Mouse (Mus musculus): ENCODE data around the gene Slc23a4. TPM values are rescaled to one million over a fixed set of nuclear protein-coding genes. Genes with fewer than 3 reads are reported as not detected.

Gene Slc23a4
- polyA plus RNA-seq, 1 experiment from 2014 or later = 0.70 TPM

DNA sequence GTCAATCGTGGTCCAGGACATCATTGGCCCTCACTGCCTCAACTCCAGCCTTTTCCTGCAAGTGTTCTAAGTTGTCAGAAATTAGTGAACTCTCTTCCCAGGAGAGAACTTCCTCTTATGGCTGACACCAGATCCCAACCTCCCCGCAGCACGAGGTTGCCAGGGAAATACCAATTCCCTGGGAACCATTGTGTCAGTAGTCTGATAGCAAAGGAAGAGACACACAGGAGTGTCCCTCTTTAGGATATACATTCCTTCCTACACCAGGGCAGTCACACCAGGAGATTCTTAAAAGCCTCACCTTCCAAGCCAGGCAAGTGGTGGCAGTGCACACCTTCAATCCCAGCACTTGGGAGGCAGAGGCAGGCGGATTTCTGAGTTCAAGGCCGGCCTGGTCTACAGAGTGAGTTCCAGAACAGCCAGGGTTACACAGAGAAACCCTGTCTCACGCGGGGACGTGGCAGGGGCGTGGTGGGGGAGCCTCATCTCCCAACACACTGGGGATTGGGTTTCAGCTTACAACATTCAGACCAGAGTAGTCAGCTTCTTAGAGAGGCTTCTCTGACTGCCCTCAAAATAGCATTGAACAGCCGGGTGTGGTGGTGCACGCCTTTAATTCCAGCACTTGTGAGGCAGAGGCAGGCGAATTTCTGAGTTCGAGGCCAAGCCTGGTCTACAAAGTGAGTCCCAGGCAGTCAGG, 74.7 kb downstream of the Slc23a4 start:
- no peak for ATAC-seq (ENCODE audit: low read depth)
- Histone ChIP-seq H3K4me1 (replicated peaks; ENCODE audit: control insufficient read depth, insufficient read depth, low read length) (peaks cover 13% of the 10 kb centered on the region), H3K36me3 (ENCODE audit: control insufficient read depth, insufficient read depth, low read length) (peaks cover 3% of the 10 kb centered on the region; the same call in 1 of the 2 replicates), H3K4me2 (ENCODE audit: low read depth, low read length) (no peak overlapping the region), H3K9me3 (ENCODE audit: control insufficient read depth, low read length) (no peaks in the 10 kb centered on the region), H3K27ac (ENCODE audit: low read length) (no peak overlapping the region), H3K4me3 (ENCODE audit: low read length) (no peak overlapping the region), H3K27me3 (ENCODE audit: control insufficient read depth, insufficient read depth, low read depth, low read length) (no peaks in the 10 kb centered on the region), H3K9ac (ENCODE audit: low read length) (no peak overlapping the region)
- 84% methylated on average over 13 of the region's 13 CpGs for WGBS

DNA sequence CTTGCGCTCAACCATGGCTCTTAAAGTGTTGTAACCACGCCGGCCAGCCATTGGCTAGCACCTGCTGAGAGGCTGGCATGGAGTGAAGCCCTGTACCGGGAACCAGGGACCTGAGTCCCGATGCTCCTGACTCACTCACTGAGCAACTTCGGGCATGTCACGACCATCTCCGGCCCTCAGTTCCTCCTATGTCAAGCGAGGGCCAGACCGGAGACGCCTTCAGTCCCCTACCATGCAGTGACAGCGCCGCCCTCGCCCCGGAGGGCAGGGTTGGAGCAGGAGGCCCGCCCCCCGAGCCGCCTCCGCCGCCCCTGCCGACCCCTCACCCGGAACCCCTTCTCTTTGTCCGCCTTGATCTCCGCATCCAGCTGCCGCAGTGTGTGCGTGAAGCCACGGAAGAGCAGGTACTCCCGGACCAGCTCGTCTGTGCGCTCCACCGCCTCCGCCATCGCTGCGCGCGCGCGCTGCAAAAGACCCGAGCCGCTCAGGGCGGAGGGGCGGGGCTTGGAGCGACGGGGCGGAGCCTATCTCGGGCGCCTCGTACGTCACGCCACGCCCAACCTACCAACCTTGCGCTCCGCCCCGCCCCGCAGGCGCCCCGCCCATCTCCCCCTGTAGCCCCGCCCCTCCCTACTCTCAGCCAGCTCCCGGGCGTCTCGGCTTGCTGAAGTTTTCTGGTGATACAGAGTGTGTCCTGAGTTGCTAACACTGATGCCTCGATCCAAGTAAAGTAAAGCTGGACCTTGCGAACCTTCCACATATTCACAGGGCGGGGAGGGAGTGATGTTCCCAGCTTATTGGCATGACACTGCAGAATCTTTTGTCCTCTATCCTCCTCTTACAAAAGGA, 77.6 kb downstream of the Slc23a4 start, which contains the start of gene Wdr91:
Wdr91 (minus strand) TSS at position 506 of the 849 bp plus-strand sequence.
- peak; percentile 96 for ATAC-seq (ENCODE audit: low read depth)
- WGBS = under 1% methylated on average over 56 of the region's 64 CpGs
- H3K9me3 ChIP-seq (ENCODE audit: control insufficient read depth, low read length) = no peaks in the 10 kb centered on the region

DNA sequence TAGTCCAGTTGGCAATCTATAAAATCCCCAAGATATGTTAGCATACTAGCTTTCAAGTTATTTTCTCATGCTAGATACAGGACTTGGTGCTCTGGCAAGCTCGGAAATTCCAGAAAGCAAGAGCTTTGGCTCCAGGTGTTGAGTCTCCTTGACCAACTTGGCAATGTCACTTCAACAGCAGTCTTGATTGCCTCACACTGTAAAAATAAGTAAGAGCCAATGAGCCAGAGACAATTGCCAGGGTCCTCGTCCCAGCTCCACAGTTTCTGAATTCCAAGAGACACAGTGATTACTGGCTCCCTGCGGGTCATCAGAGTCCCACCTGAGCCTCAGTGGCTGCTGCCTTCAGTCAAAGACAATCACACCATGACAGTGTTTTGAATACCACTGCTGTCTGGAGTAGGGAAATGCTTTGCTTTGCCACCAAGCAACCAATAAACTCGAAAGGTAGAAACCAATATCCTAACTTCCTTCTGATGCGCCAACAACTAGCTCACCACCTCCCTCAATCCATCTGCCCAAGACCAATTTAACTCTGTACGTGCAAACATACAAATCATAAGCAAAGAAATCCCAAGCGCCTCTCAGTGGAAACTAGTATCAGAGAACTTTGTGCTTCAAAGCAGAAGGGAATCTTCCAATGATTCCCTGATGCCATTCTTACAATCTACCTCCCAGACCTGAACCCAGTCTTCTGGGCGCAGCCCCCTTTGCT, 78.4 kb downstream of the Slc23a4 start:
- Histone ChIP-seq H3K27ac (ENCODE audit: low read length) (peak overlapping the region; percentile 80), H3K4me2 (ENCODE audit: low read depth, low read length) (peak overlapping the region; percentile 82), H3K9ac (ENCODE audit: low read length) (peak overlapping the region; percentile 80), H3K4me1 (replicated peaks; ENCODE audit: control insufficient read depth, insufficient read depth, low read length) (peaks cover 27% of the 10 kb centered on the region), H3K9me3 (ENCODE audit: control insufficient read depth, low read length) (no peaks in the 10 kb centered on the region), H3K36me3 (ENCODE audit: control insufficient read depth, insufficient read depth, low read length) (peaks cover 16% of the 10 kb centered on the region), H3K27me3 (ENCODE audit: control insufficient read depth, insufficient read depth, low read depth, low read length) (no peaks in the 10 kb centered on the region), H3K4me3 (ENCODE audit: low read length) (peak overlapping the region; percentile 86)
- WGBS = 36% methylated on average over 8 of the region's 8 CpGs
- no peak for ATAC-seq (ENCODE audit: low read depth)

More for the DNA sequence above, 77.6 kb downstream of the Slc23a4 start, which contains the start of gene Wdr91:
- H3K4me3 ChIP-seq (ENCODE audit: low read length) = peak within 1 kb of the TSS; percentile 86
- peaks cover 13% of the 10 kb centered on the region for H3K36me3 ChIP-seq (ENCODE audit: control insufficient read depth, insufficient read depth, low read length)
- H3K4me2 ChIP-seq (ENCODE audit: low read depth, low read length) = peak within 1 kb of the TSS; percentile 82
- H3K27me3 ChIP-seq (ENCODE audit: control insufficient read depth, insufficient read depth, low read depth, low read length) = no peaks in the 10 kb centered on the region
- H3K4me1 ChIP-seq (replicated peaks; ENCODE audit: control insufficient read depth, insufficient read depth, low read length) = peaks cover 21% of the 10 kb centered on the region
- H3K9ac ChIP-seq (ENCODE audit: low read length) = peak within 1 kb of the TSS; percentile 80
- peak within 1 kb of the TSS; percentile 80 for H3K27ac ChIP-seq (ENCODE audit: low read length)

- Histone ChIP-seq H3K9ac (ENCODE audit: low read length) (no peak overlapping the region), H3K9me3 (ENCODE audit: control insufficient read depth, low read length) (no peaks in the 10 kb centered on the region), H3K36me3 (ENCODE audit: control insufficient read depth, insufficient read depth, low read length) (peaks cover 16% of the 10 kb centered on the region), H3K4me2 (ENCODE audit: low read depth, low read length) (no peak overlapping the region), H3K4me3 (ENCODE audit: low read length) (no peak overlapping the region), H3K27ac (ENCODE audit: low read length) (no peak overlapping the region), H3K4me1 (replicated peaks; ENCODE audit: control insufficient read depth, insufficient read depth, low read length) (peaks cover 30% of the 10 kb centered on the region), H3K27me3 (ENCODE audit: control insufficient read depth, insufficient read depth, low read depth, low read length) (no peaks in the 10 kb centered on the region)
- ATAC-seq (ENCODE audit: low read depth) = no peak
- WGBS = 78% methylated on average over 18 of the region's 18 CpGs
Measured at GRCm38 (mm10) chr6:34907696-34908260, 80.4 kb downstream of the Slc23a4 start.

GRCm38 (mm10) chr6:34907121-34907614, 81.0 kb downstream of the Slc23a4 start:
- H3K9ac ChIP-seq (ENCODE audit: low read length) = no peak overlapping the region
- H3K27me3 ChIP-seq (ENCODE audit: control insufficient read depth, insufficient read depth, low read depth, low read length) = no peaks in the 10 kb centered on the region
- H3K4me1 ChIP-seq (replicated peaks; ENCODE audit: control insufficient read depth, insufficient read depth, low read length) = peaks cover 30% of the 10 kb centered on the region
- H3K4me3 ChIP-seq (ENCODE audit: low read length) = no peak overlapping the region
- no peaks in the 10 kb centered on the region for H3K9me3 ChIP-seq (ENCODE audit: control insufficient read depth, low read length)
- no peak overlapping the region for H3K4me2 ChIP-seq (ENCODE audit: low read depth, low read length)
- peaks cover 16% of the 10 kb centered on the region for H3K36me3 ChIP-seq (ENCODE audit: control insufficient read depth, insufficient read depth, low read length)
- WGBS = 67% methylated on average over 2 of the region's 2 CpGs
- peak overlapping the region; percentile 24; the same call in 1 of the 2 replicates for H3K27ac ChIP-seq (ENCODE audit: low read length)
- no peak for ATAC-seq (ENCODE audit: low read depth)

DNA sequence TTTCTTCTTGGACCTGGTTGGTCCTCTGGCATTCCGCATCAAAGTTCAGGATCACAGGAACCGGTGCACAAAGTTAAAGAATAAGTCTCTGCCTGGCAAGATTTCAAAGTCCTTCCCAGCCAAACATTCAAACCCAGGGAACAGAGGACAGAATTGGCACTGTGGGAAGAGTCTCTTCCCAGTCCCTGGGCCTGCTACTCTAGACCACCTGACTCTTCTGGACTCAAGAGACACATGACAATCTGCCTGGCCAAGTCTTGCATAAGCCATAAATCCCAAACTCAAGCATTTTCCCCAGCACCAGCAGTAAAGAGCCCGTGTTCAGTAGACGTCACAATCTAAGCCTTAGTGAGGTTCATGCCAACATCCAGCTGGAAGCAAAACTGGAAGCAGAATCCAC, 81.5 kb downstream of the Slc23a4 start:
- Histone ChIP-seq H3K27ac (ENCODE audit: low read length) (peak overlapping the region; percentile 24; the same call in 1 of the 2 replicates), H3K36me3 (ENCODE audit: control insufficient read depth, insufficient read depth, low read length) (peaks cover 16% of the 10 kb centered on the region), H3K4me1 (replicated peaks; ENCODE audit: control insufficient read depth, insufficient read depth, low read length) (peaks cover 35% of the 10 kb centered on the region), H3K9ac (ENCODE audit: low read length) (no peak overlapping the region), H3K27me3 (ENCODE audit: control insufficient read depth, insufficient read depth, low read depth, low read length) (no peaks in the 10 kb centered on the region), H3K9me3 (ENCODE audit: control insufficient read depth, low read length) (no peaks in the 10 kb centered on the region), H3K4me3 (ENCODE audit: low read length) (no peak overlapping the region), H3K4me2 (ENCODE audit: low read depth, low read length) (no peak overlapping the region)
- no peak for ATAC-seq (ENCODE audit: low read depth)
- WGBS = 77% methylated on average over 4 of the region's 4 CpGs

- no peak overlapping the region for H3K27ac ChIP-seq (ENCODE audit: low read length)
- ATAC-seq (ENCODE audit: low read depth) = no peak
- peaks cover 36% of the 10 kb centered on the region for H3K4me1 ChIP-seq (replicated peaks; ENCODE audit: control insufficient read depth, insufficient read depth, low read length)
- H3K4me3 ChIP-seq (ENCODE audit: low read length) = no peak overlapping the region
- no peaks in the 10 kb centered on the region for H3K27me3 ChIP-seq (ENCODE audit: control insufficient read depth, insufficient read depth, low read depth, low read length)
- H3K4me2 ChIP-seq (ENCODE audit: low read depth, low read length) = no peak overlapping the region
- H3K9ac ChIP-seq (ENCODE audit: low read length) = no peak overlapping the region
- no peaks in the 10 kb centered on the region for H3K9me3 ChIP-seq (ENCODE audit: control insufficient read depth, low read length)
- H3K36me3 ChIP-seq (ENCODE audit: control insufficient read depth, insufficient read depth, low read length) = peaks cover 19% of the 10 kb centered on the region
- 45% methylated on average over 2 of the region's 2 CpGs for WGBS
Measured at GRCm38 (mm10) chr6:34906125-34906524, 82.1 kb downstream of the Slc23a4 start.

- Histone ChIP-seq H3K4me1 (replicated peaks; ENCODE audit: control insufficient read depth, insufficient read depth, low read length) (peaks cover 28% of the 10 kb centered on the region), H3K9me3 (ENCODE audit: control insufficient read depth, low read length) (no peaks in the 10 kb centered on the region), H3K4me2 (ENCODE audit: low read depth, low read length) (peak overlapping the region; percentile 26), H3K27me3 (ENCODE audit: control insufficient read depth, insufficient read depth, low read depth, low read length) (no peaks in the 10 kb centered on the region), H3K9ac (ENCODE audit: low read length) (peak overlapping the region; percentile 33; the same call in 1 of the 2 replicates), H3K4me3 (ENCODE audit: low read length) (no peak overlapping the region), H3K36me3 (ENCODE audit: control insufficient read depth, insufficient read depth, low read length) (peaks cover 25% of the 10 kb centered on the region), H3K27ac (ENCODE audit: low read length) (peak overlapping the region; percentile 94)
- peak; percentile 60 for ATAC-seq (ENCODE audit: low read depth)
- WGBS = 49% methylated on average over 6 of the region's 6 CpGs
Measured at GRCm38 (mm10) chr6:34904361-34904760, 83.8 kb downstream of the Slc23a4 start.

All from lung, embryonic 16.5 days (tissue).